Mouse (Mus musculus) CH12.LX (cell line): ENCODE results near the gene Mmp9. TPM values are rescaled to one million over a fixed set of nuclear protein-coding genes. Genes with fewer than 3 reads are reported as not detected.
A peak's percentile ranks its signal among the peaks of the same experiment; 100 is the strongest.

ENCODE experiments used
- DNase-seq: peaks from one replicate; pipeline ENCODE4 v3.0.0-alpha.2; 2013; ENCODE audit errors: extremely low read depth
- H3K27ac ChIP-seq: 2 replicates; pipeline ENCODE4 v1.5.1; 2012; ENCODE audit warnings: low read depth, mild to moderate bottlenecking, control low read depth, moderate library complexity; ENCODE audit not compliant: insufficient read depth
- H3K27me3 ChIP-seq: replicated peaks from 2 replicates; pipeline ENCODE3; 2012; ENCODE audit warnings: inconsistent platforms
- H3K36me3 ChIP-seq, 2 experiments: replicated peaks in 1 of 2; 2 replicates each; pipeline versions ENCODE3 to v1.6.1; 2012; ENCODE audit warnings: inconsistent platforms in 1 of 2, low read length in 1 of 2, mild to moderate bottlenecking in 1 of 2, mixed read lengths in 1 of 2, moderate library complexity in 1 of 2; ENCODE audit not compliant: control insufficient read depth in 1 of 2, insufficient read depth in 1 of 2
- H3K4me1 ChIP-seq, 2 experiments: 2 replicates each; pipeline ENCODE4 v1.6.1; 2012; ENCODE audit warnings: inconsistent platforms in 1 of 2, moderate library complexity in 1 of 2; ENCODE audit not compliant: insufficient read depth in 2 of 2, control insufficient read depth in 1 of 2
- H3K4me2 ChIP-seq: 2 replicates; pipeline ENCODE4 v1.6.1; 2012; ENCODE audit warnings: low read depth, mild to moderate bottlenecking, control low read depth; ENCODE audit not compliant: poor library complexity, insufficient read depth, severe bottlenecking
- H3K4me3 ChIP-seq, 3 experiments: fragments of 150-350 bp in 1 of 3; sonication (generic) in 1 of 3; replicated peaks in 1 of 3; 2 replicates each; pipeline versions ENCODE3 to v1.5.1; 2011 to 2012; ENCODE audit warnings: low read depth in 2 of 3, low read length in 2 of 3, mild to moderate bottlenecking in 2 of 3, moderate library complexity in 2 of 3, control low read depth in 1 of 3, improper control_type of control experiment in 1 of 3, inconsistent platforms in 1 of 3, mixed read lengths in 1 of 3; ENCODE audit not compliant: poor library complexity in 1 of 3
- H3K79me2 ChIP-seq: replicated peaks from 2 replicates; pipeline ENCODE4 v1.6.1; 2012; ENCODE audit warnings: mild to moderate bottlenecking, moderate library complexity; ENCODE audit not compliant: control insufficient read depth, poor library complexity, insufficient read depth, severe bottlenecking; ENCODE audit errors: extremely low read depth
- H3K9ac ChIP-seq: 2 replicates; pipeline ENCODE4 v1.6.1; 2012; ENCODE audit warnings: low read depth, mild to moderate bottlenecking, control low read depth, moderate library complexity; ENCODE audit not compliant: insufficient read depth
- H3K9me3 ChIP-seq: replicated peaks from 2 replicates; pipeline ENCODE3; 2012; ENCODE audit warnings: low read length, inconsistent platforms, mixed read lengths
- BHLHE40 ChIP-seq: IDR thresholded peaks from 2 replicates; pipeline ENCODE4 v1.6.1; 2011; ENCODE audit warnings: mild to moderate bottlenecking, low read depth, low read length, improper control_type of control experiment
- CHD1 ChIP-seq: IDR thresholded peaks from 2 replicates; pipeline ENCODE4 v1.6.1; 2012; ENCODE audit warnings: low read depth, low read length, improper control_type of control experiment, inconsistent platforms
- CTCF ChIP-seq, 2 experiments: IDR thresholded peaks in 1 of 2; conservative IDR thresholded peaks in 1 of 2; 2 replicates each; pipeline ENCODE4 v1.5.1; 2011 to 2012; ENCODE audit warnings: low read depth in 2 of 2, low read length in 2 of 2, improper control_type of control experiment in 1 of 2, inconsistent platforms in 1 of 2, mild to moderate bottlenecking in 1 of 2, moderate library complexity in 1 of 2
- ELF1 ChIP-seq: IDR thresholded peaks from 2 replicates; pipeline ENCODE4 v1.6.1; 2014; ENCODE audit warnings: low read depth, mild to moderate bottlenecking, inconsistent platforms, low read length, improper control_type of control experiment
- EP300 ChIP-seq: IDR thresholded peaks from 2 replicates; pipeline ENCODE4 v1.6.1; 2011; ENCODE audit warnings: low read length, improper control_type of control experiment
- HCFC1 ChIP-seq: IDR thresholded peaks from 2 replicates; pipeline ENCODE4 v1.6.1; 2012; ENCODE audit warnings: low read depth, mild to moderate bottlenecking, inconsistent platforms, low read length, improper control_type of control experiment
- IRF4 ChIP-seq: IDR thresholded peaks from 2 replicates; pipeline ENCODE4 v1.6.1; 2014; ENCODE audit warnings: low read depth, mild to moderate bottlenecking, inconsistent platforms, low read length, improper control_type of control experiment
- JUN ChIP-seq: IDR thresholded peaks from 2 replicates; pipeline ENCODE4 v1.6.1; 2011; ENCODE audit warnings: low read depth, mild to moderate bottlenecking, low read length, improper control_type of control experiment, moderate library complexity; ENCODE audit not compliant: insufficient read depth
- JUND ChIP-seq: conservative IDR thresholded peaks from 2 replicates; pipeline ENCODE4 v1.6.1; 2011; ENCODE audit warnings: low read depth, low read length, improper control_type of control experiment
- KAT2A ChIP-seq: IDR thresholded peaks from 2 replicates; pipeline ENCODE4 v1.6.1; 2012; ENCODE audit warnings: low read length, improper control_type of control experiment, inconsistent platforms; ENCODE audit not compliant: insufficient replicate concordance
- MAFK ChIP-seq: IDR thresholded peaks from 2 replicates; pipeline ENCODE4 v1.6.1; 2011; ENCODE audit warnings: low read length, improper control_type of control experiment; ENCODE audit not compliant: insufficient replicate concordance
- MEF2A ChIP-seq: IDR thresholded peaks from 2 replicates; pipeline ENCODE4 v1.6.1; 2014; ENCODE audit warnings: low read depth, mild to moderate bottlenecking, inconsistent platforms, low read length, improper control_type of control experiment, borderline replicate concordance
- NELFE ChIP-seq: IDR thresholded peaks from 2 replicates; pipeline ENCODE4 v1.6.1; 2011; ENCODE audit warnings: low read depth, low read length, improper control_type of control experiment
- NRF1 ChIP-seq: IDR thresholded peaks from 2 replicates; pipeline ENCODE4 v1.6.1; 2014; ENCODE audit warnings: low read depth, mild to moderate bottlenecking, inconsistent platforms, low read length, improper control_type of control experiment, moderate library complexity
- PAX5 ChIP-seq: IDR thresholded peaks from 2 replicates; pipeline ENCODE4 v1.6.1; 2012; ENCODE audit warnings: low read length, inconsistent platforms, mixed read lengths
- POLR2AphosphoS2 ChIP-seq: IDR thresholded peaks from 2 replicates; pipeline ENCODE4 v1.6.1; 2011; ENCODE audit warnings: low read depth, low read length, improper control_type of control experiment
- RAD21 ChIP-seq: IDR thresholded peaks from 2 replicates; pipeline ENCODE4 v1.6.1; 2011; ENCODE audit warnings: low read depth, mild to moderate bottlenecking, low read length, improper control_type of control experiment, moderate library complexity
- RCOR1 ChIP-seq: conservative IDR thresholded peaks from 2 replicates; pipeline ENCODE4 v1.6.1; 2012; ENCODE audit warnings: low read depth, mild to moderate bottlenecking, inconsistent platforms, low read length, improper control_type of control experiment
- SIN3A ChIP-seq: IDR thresholded peaks from 2 replicates; pipeline ENCODE4 v1.6.1; 2012; ENCODE audit warnings: low read length, improper control_type of control experiment, inconsistent platforms
- SMC3 ChIP-seq: IDR thresholded peaks from 2 replicates; pipeline ENCODE4 v1.6.1; 2011; ENCODE audit warnings: low read depth, low read length, improper control_type of control experiment
- TCF12 ChIP-seq: IDR thresholded peaks from 2 replicates; pipeline ENCODE4 v1.6.1; 2014; ENCODE audit warnings: low read depth, mild to moderate bottlenecking, inconsistent platforms, low read length, improper control_type of control experiment
- USF1 ChIP-seq: IDR thresholded peaks from 2 replicates; pipeline ENCODE4 v1.6.1; 2014; ENCODE audit warnings: low read depth, mild to moderate bottlenecking, inconsistent platforms, low read length, improper control_type of control experiment
- USF2 ChIP-seq: conservative IDR thresholded peaks from 2 replicates; pipeline ENCODE4 v1.6.1; 2011; ENCODE audit warnings: low read depth, low read length, improper control_type of control experiment
- ZC3H11A ChIP-seq: IDR thresholded peaks from 2 replicates; pipeline ENCODE4 v1.6.1; 2012; ENCODE audit warnings: low read depth, mild to moderate bottlenecking, inconsistent platforms, low read length, improper control_type of control experiment
- ZMIZ1 ChIP-seq: IDR thresholded peaks from 2 replicates; pipeline ENCODE4 v1.6.1; 2012; ENCODE audit warnings: low read depth, mild to moderate bottlenecking, inconsistent platforms, low read length, improper control_type of control experiment
- ZNF384 ChIP-seq: IDR thresholded peaks from 2 replicates; pipeline ENCODE4 v1.6.1; 2012; ENCODE audit warnings: low read depth, low read length, improper control_type of control experiment, inconsistent platforms
- dilution Hi-C: fragments of 300-500 bp; cut with MboI; formaldehyde crosslinking; loops from 2 replicates; pipeline ENCODE4 v1.14.3; 2020; ENCODE audit warnings: low sequenced_read_pairs; ENCODE audit not compliant: extremely low pct_unique_long_range_greater_than_20kb, extremely low pct_ligation_motif_present
- in situ Hi-C: fragments of 300-500 bp; cut with MboI; formaldehyde crosslinking; loops from 3 replicates; pipeline ENCODE4 v1.14.3; 2019; ENCODE audit warnings: low sequenced_read_pairs, low pct_ligation_motif_present, low pct_unique_long_range_greater_than_20kb, mixed read lengths
- polyA plus RNA-seq: library from polyadenylated mRNA; unstranded; fragments of >175 nt; gene quantifications from 2 replicates; pipeline ENCODE4 v1.2.1, GENCODE M21; 2012; ENCODE audit warnings: low read depth; ENCODE audit not compliant: insufficient read length
- total RNA-seq, 2 experiments: library from RNA; depleted of rRNA; stranded (reverse); fragments of 300-350 nt in 1 of 2; fragments of >200 nt in 1 of 2; gene quantifications; 2 replicates each; pipeline ENCODE4 v1.2.3; 2012 to 2014

Mmp9 gene
- total and polyA plus RNA-seq, 3 experiments = not detected

DNA sequence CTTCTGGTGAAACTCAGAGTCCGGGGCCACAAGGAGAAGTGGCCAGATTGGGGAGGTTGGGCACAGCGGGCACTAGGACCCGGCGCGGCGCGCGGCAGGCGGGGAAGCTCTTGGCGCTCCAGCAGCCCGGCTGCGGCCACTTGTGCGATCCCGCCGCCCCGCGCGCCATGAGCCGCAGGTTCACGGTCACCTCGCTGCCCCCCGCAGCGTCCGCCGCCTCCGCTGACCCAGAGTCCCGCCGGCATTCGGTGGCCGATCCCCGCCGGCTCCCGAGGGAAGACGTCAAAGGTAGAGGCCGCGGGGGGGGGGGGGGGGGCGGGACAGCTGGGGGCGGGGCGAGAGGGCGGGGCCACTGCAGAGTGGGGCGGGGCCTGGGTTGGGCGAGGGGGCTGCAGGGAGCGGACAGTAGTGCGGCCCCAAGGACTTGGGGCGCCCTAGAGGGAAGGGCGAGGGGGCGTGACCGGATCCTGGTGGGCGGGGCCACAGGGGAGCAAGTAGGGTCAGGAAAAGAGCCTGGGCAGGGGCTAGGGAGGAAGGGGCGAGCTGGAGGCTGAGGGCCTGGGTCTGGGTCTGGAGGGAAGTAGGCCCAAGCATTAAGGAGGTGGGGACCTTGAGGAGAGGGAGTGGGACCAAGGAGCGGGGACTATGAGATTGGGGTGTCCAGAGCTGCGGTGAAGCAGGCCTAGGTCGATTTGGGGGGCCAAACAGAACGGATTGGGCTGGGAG, 20.3 kb downstream of the Mmp9 start, which contains the start of gene Slc12a5:
Gene Slc12a5 (plus strand): TSS at position 87 of the 726 bp plus-strand sequence.
- H3K4me3 ChIP-seq = peak within 1 kb of the TSS; percentile 13 to 60 (median 51)
- TF ChIP-seq POLR2AphosphoS2 (no peak), SMC3 (no peak), TCF12 (no peak; the same call in 1 of the 2 replicates)
- dilution Hi-C loops (no loop called here), in situ Hi-C loops (loop anchor here (5.0 kb wide), 1 partner anchor 106 kb away; no protein-coding TSS in a partner anchor)
- no peak within 1 kb of the TSS for H3K27ac ChIP-seq
- no peaks in the 10 kb centered on the region for H3K36me3 ChIP-seq
- H3K79me2 ChIP-seq = no peaks in the 10 kb centered on the region
- peak within 1 kb of the TSS; percentile 31; the same call in 1 of the 2 replicates for H3K9ac ChIP-seq
- H3K9me3 ChIP-seq = peaks cover 15% of the 10 kb centered on the region
- peak; percentile 37 for DNase-seq
- H3K27me3 ChIP-seq = peaks cover 61% of the 10 kb centered on the region
- peak within 1 kb of the TSS; percentile 75 for H3K4me2 ChIP-seq
- peaks cover 9 to 23% of the 10 kb centered on the region in 2 experiments for H3K4me1 ChIP-seq

- Histone ChIP-seq H3K36me3 (no peaks in the 10 kb centered on the region), H3K4me3 (no peak overlapping the region), H3K4me2 (peak overlapping the region; percentile 17; the same call in 1 of the 2 replicates), H3K27ac (no peak overlapping the region), H3K79me2 (no peaks in the 10 kb centered on the region), H3K9ac (no peak overlapping the region), H3K27me3 (peaks cover 55% of the 10 kb centered on the region), H3K9me3 (peaks cover 12% of the 10 kb centered on the region), H3K4me1 (peaks cover 9 to 23% of the 10 kb centered on the region in 2 experiments)
- in situ Hi-C loops (loop anchor here (5.0 kb wide), 1 partner anchor 106 kb away; no protein-coding TSS in a partner anchor), dilution Hi-C loops (no loop called here)
- DNase-seq = peak; percentile 54
- TF ChIP-seq RAD21 (peak; percentile 79), MEF2A (no peak), USF1 (no peak), BHLHE40 (no peak), ZMIZ1 (no peak), KAT2A (no peak), HCFC1 (no peak), ZNF384 (no peak), JUN (no peak), IRF4 (0 out of 2 replicates have a peak, but pooled peaks have one; percentile 23), POLR2AphosphoS2 (no peak), CHD1 (no peak), ZC3H11A (no peak), NRF1 (no peak), RCOR1 (no peak), NELFE (no peak), SMC3 (peak; percentile 60), ELF1 (no peak), CTCF (conservative IDR thresholded peaks at IDR 0.05 in 1 of 2, IDR thresholded peaks at IDR 0.05 in 1 of 2; ENCODE audit: low read depth in 2 of 2, low read length in 2 of 2) (peak; percentile 80 to 83), EP300 (no peak), USF2 (no peak), JUND (no peak), SIN3A (peak; percentile 37; the same call in 1 of the 2 replicates), PAX5 (no peak), MAFK (no peak)
These were observed 21.1 kb downstream of the Mmp9 start for GRCm38 (mm10) chr2:164961506-164962182.
